Mouse (Mus musculus) adrenal gland, postnatal 4 days (tissue): ENCODE measurements around the gene Satl1. TPM values are rescaled to one million over a fixed set of nuclear protein-coding genes. Genes with fewer than 3 reads are reported as not detected.
A peak's percentile ranks its signal among the peaks of the same experiment; 100 is the strongest.
"Not testable (repeated sequence)": the region's sequence is repeated elsewhere in the genome, so short reads cannot be mapped to it uniquely, and the experiment has no call there.

Experiments
- DNase-seq, 2 experiments: peaks; one replicate each; pipeline ENCODE4 v3.0.0; 2021 to 2022; ENCODE audit warnings: low spot score in 2 of 2, mixed read lengths in 2 of 2
- long read RNA-seq, 2 experiments: library from polyadenylated mRNA; stranded (forward); transcript quantifications; one replicate each; pipeline ENCODE4 v2.0.0; 2021
- total RNA-seq, 2 experiments: library from RNA; stranded (reverse); gene quantifications; 2 replicates each; pipeline ENCODE4 v1.2.3; 2021

The Satl1 gene
- total RNA-seq = not detected
- long read RNA-seq, experiment 1 = 0 reads
- long read RNA-seq, experiment 2 = 0 reads

DNA sequence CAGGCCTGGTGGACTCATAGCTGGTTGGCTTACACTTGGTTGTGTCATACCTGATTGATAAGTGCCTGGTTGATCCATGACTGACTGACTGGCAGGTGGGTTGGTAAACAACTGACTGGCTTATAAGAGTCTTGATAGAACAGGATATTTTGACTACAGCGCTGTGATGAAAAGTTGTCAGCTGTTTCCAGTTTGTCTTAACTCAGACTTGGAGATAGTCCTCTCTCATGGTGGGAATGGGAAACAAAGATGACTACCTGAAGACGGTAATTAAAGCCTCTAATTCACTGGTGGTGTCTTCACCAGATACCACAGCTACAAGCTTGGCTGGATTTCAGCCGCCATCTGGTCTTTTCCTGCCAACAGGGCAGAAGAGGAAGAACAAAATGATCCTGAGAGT, at the start of gene Satl1:
TSS of gene Satl1 (minus strand) at position 101 of the 400 bp plus-strand sequence.
- DNase-seq = no peak

DNA sequence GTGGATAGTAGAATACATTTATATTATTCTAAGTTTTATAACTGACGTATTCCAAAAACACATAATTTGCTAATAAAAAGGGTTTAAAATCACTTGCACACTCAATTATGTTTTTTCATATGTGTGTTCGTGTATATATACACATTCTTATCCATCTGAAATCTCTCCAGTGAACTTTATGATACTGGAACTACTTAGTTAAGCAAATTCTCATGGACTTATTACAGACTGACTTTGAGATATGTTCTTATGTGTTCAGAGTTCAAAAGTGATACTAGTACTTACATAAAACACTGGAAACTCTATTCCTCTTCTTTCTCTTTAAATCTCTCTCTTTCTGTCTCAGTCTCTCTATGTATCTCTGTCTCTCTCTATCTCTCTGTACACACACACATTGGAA, 31.5 kb upstream of the Satl1 start:
- DNase-seq = no peak

DNA sequence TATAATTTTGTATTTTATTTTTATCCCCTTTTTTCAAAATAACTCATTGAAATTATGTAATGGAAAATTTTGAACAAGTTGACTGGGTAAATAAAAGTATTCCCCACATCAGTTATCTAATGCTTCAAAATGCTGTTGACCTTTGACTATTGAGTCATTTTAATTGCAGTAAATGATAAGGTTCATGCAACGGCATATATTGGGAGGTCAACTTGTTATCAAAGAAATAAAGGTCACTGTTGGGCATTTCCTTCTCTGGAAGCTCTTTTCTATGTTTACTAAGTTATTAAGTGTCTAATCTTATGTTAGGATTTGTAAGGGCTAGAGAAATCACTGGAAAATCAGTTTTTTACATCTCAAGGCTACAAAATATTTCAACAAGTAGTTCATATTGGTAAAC, 31.0 kb upstream of the Satl1 start:
- no peak for DNase-seq

DNA sequence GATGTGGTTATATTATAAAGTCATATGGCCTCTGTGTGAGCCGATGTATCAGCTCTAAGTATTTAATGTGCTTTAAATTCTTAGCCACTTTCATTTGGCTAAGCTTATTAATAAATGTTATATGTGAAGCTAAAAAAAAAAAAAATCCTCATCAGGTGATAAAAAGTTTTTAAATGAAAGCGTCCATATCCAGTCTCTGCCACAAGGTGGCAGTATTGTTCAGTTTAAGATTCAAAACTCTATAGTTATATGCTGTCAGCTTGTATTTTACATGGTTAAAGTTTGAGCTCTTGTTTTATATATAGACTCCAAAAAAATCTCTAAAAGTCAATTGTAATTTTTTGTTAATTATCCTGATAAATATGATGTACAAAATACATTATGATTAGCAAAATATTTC, 16.4 kb upstream of the Satl1 start:
- not testable (repeated sequence) for DNase-seq

DNA sequence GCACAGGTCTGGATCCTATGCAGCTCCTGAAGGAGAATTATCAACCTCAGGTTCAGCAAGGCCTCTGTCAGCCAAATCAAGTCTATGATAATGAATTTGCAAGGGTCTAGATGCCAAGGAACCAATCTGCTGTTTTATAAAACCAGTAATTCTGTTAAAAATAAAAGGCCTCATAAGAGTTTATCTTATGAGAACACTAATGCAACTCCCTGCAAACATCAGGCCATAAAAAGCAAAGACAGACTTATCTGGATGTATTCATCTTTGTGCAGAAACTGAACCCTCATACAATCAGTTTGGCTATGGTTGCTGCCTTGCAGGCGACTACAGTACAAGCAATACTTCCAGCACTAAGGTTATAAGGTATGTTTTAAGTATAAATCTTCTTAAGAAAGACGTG, 5.7 kb upstream of the Satl1 start:
- DNase-seq = no peak

DNA sequence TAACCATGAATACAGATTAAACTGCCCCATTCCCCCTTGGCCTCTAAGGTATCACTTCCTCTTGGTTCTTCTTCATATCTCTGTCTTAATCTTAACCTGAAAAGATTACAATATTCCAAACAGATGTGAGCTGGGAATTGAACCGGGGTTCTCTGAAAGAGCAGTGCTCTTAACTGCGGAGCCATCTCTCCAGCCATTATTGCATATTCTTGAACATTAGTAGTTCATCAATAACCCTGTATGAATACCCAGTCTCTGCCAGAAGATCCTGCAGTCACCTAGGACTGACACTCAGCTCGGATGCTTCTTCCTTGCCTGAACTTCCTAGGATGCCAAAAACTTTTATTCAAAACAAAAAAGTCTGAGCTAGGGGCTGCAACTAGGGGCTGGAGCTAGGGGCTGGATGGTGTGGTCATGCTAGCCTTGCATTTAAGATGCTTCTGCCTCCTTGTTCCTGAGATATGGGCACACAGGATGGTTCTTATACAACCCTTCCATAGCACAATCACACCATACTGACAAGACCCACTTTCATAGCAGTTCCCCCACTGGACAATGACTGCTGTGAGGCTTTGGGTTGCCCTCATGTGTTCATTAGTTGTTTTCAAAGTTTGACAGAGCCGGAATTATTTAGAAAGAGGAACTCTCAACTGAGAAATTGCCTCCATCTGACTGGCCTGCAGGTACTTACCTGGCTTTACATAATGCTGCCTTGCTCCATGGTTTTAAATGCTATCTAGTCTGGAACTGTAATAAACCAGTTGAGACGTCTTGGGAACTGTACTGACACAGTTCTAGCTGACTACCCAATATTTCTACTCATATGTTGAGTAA, 35.8 kb downstream of the Satl1 start:
- DNase-seq = peak; percentile 19 to 24

DNA sequence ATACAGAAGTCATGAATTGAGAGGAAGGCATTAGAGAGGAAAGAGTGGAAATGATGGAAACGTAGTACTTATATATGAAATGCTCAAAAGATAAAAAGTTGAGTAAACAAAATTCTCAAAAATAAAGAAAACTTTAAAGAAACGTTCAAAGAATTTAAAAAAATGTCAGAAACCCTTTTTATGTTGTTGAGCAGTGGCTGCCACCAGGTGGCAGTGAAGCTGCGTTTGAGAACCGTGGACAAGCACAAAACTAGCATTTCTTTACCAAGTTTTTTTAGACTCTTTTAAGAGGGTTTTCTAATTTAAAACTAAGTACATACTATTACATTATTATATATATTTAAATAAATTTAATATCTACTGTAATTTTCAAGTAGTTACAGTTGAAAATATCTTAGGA, 38.2 kb downstream of the Satl1 start:
- DNase-seq = no peak

DNA sequence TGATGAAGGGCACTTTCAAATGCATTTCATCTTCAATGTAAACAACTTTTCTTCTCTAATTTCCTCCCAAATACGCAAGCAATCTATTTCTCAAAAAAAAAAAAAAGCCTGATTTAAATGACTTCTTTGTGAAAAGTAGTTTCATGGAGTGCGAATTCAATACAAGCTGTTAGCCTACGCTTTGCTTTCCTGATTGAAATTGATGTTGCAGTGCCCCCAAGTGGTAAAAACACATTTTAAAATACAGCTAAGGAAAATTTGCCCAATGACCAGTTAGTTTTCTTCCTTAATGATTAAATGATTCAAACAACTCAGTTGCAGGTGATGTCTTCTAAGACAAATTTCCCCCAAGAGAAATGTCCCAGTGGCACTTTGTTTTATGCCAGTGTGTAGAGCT, 58.2 kb downstream of the Satl1 start:
- no peak for DNase-seq

DNA sequence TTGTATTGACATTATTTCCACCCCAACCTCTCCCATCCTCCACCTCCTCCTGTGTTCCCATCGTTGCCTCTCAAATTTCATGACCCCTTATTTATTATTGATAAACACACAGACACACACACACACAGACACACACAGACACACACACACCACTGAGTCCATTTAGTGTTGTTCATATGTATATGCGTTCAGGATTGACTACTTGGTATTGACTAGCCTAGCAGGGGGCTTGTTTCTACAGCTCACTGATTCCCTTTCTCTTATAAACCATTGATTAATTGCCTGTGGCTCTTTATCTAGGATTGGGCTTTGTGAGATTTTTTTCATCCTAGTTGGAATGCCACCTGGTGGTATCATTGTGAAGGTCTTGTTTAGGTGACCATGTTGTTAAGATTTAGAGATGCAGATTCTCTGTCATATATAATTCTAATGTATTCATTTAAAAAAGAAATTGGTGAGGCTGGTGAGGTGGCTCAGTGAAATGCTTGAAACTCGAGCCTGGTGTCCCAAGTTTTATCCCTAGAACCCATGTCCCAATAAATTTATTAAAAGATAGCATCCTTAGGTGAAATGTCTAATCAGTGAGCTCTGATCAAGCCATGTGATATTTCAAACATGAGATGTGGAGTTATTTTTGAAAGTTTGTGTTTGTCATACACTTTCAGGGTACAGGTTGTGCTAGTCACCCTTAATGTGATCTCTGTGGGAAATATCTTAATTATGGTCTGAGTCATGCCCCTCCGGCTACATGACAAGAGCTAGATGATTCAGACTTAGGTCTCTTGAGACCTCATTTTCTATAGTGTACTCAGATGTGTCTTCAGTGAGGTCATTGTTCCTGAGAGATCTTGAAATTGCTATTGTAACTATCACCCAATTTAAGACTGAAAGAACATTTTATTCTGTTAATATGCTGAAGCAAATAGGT, 58.8 kb downstream of the Satl1 start:
- DNase-seq = no peak

DNA sequence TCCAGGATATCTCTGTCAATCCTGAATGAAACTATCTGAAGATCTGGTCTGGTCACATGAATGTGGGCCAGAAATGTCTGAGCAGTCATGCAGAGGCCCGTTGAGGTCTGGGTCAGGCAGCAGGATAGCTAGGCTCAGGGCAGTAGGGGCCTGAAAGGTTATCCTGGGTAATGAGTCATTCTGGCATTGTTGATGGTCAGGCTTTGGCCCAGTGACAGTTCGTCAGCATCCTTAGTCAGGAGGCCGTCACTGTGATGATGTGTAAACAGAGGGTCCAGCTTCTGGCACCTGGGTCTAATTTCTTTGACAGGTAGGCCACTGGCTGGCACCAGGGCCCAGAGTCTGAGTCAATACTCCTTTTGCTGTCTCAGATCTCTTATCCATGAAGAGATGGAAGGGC, 67.1 kb downstream of the Satl1 start:
- no peak for DNase-seq

Other genes starting within 250 kb of the Satl1 start
- gene 4933403O08Rik, start 167.7 kb downstream of the Satl1 start, total RNA-seq = 1 to 10 TPM; 3.4 to 3.9 TPM
- 10 to 100 TPM; 42.4 to 43.5 TPM for gene Apool, start 95.4 kb downstream of the Satl1 start, total RNA-seq
- gene 2010106E10Rik, start 88.5 kb upstream of the Satl1 start, total RNA-seq = not detected
- gene Zfp711, start 193.7 kb upstream of the Satl1 start, total RNA-seq = 1 to 10 TPM; 3.3 to 5.1 TPM